Mouse (Mus musculus) neural tube, embryonic 10.5 days (tissue): ENCODE data around the gene Tnnt3.

Source experiments
- DNase-seq: peaks from one replicate; pipeline ENCODE4 v3.0.0-alpha.2; 2017; ENCODE audit warnings: low spot score; ENCODE audit errors: extremely low spot score

Gene Tnnt3

GRCm38 (mm10) chr7:142563168-142563567 lies 64.5 kb downstream of the Tnnt3 start:
- no peak for DNase-seq

GRCm38 (mm10) chr7:142564955-142565643 lies 66.5 kb downstream of the Tnnt3 start:
- DNase-seq = peak; percentile 46
